Mouse (Mus musculus) common myeloid progenitor, adult 5-6 weeks (primary cell): ENCODE results near the gene Prkn. TPM values are rescaled to one million over a fixed set of nuclear protein-coding genes. Genes with fewer than 3 reads are reported as not detected.
"Not testable (repeated sequence)": the region's sequence is repeated elsewhere in the genome, so short reads cannot be mapped to it uniquely, and the experiment has no call there.

Experiments used
- ATAC-seq: replicated peaks from 2 replicates; pipeline ENCODE4 v1.8.0; 2016; ENCODE audit warnings: low read depth, mild to moderate bottlenecking, moderate TSS enrichment, inconsistent platforms; ENCODE audit not compliant: poor library complexity, severe bottlenecking
- total RNA-seq: library from RNA; stranded (forward); fragments of 200-1000, 187-1606 nt; gene quantifications from 2 replicates; pipeline ENCODE4 v1.2.3, GENCODE M21; 2017

Gene Prkn
- total RNA-seq, 1 experiment from 2014 or later, result 2.4 TPM

- peak; percentile 52; the same call in 1 of the 2 replicates for ATAC-seq
These were observed 266.8 kb downstream of the Prkn start for GRCm38 (mm10) chr17:11107007-11107406.

- ATAC-seq, result peak; percentile 77
These were observed 267.7 kb downstream of the Prkn start for GRCm38 (mm10) chr17:11107916-11108315.

GRCm38 (mm10) chr17:11117508-11117907 is 277.3 kb downstream of the Prkn start:
- ATAC-seq, result no peak

- no peak for ATAC-seq
These were observed 283.9 kb downstream of the Prkn start for GRCm38 (mm10) chr17:11124048-11124447.

GRCm38 (mm10) chr17:11127217-11127616 is 287.0 kb downstream of the Prkn start:
- no peak for ATAC-seq

- no peak for ATAC-seq
These were observed 290.7 kb downstream of the Prkn start for GRCm38 (mm10) chr17:11130919-11131318.

GRCm38 (mm10) chr17:11142321-11142720 is 302.1 kb downstream of the Prkn start:
- ATAC-seq, result no peak

GRCm38 (mm10) chr17:11156119-11156518 is 315.9 kb downstream of the Prkn start:
- no peak for ATAC-seq

GRCm38 (mm10) chr17:11157536-11157935 is 317.4 kb downstream of the Prkn start:
- no peak for ATAC-seq

GRCm38 (mm10) chr17:11161436-11161835 is 321.3 kb downstream of the Prkn start:
- ATAC-seq, result no peak

GRCm38 (mm10) chr17:11162770-11163169 is 322.6 kb downstream of the Prkn start:
- no peak for ATAC-seq

- no peak for ATAC-seq
These were observed 347.2 kb downstream of the Prkn start for GRCm38 (mm10) chr17:11187356-11187755.

- ATAC-seq, result no peak
These were observed 348.3 kb downstream of the Prkn start for GRCm38 (mm10) chr17:11188494-11188893.

GRCm38 (mm10) chr17:11190306-11190705 is 350.1 kb downstream of the Prkn start:
- ATAC-seq, result no peak

- ATAC-seq, result no peak
These were observed 357.9 kb downstream of the Prkn start for GRCm38 (mm10) chr17:11198134-11198533.

GRCm38 (mm10) chr17:11209063-11209462 is 368.9 kb downstream of the Prkn start:
- not testable (repeated sequence) for ATAC-seq

GRCm38 (mm10) chr17:11211006-11211405 is 370.8 kb downstream of the Prkn start:
- ATAC-seq, result no peak

GRCm38 (mm10) chr17:11211591-11211990 is 371.4 kb downstream of the Prkn start:
- ATAC-seq, result no peak

GRCm38 (mm10) chr17:11213689-11214088 is 373.5 kb downstream of the Prkn start:
- ATAC-seq, result no peak

GRCm38 (mm10) chr17:11229011-11229410 is 388.8 kb downstream of the Prkn start:
- no peak for ATAC-seq

- no peak for ATAC-seq
These were observed 389.2 kb downstream of the Prkn start for GRCm38 (mm10) chr17:11229426-11229825.

GRCm38 (mm10) chr17:11230604-11231395 is 390.6 kb downstream of the Prkn start:
- ATAC-seq, result no peak
